Mouse (Mus musculus) kidney, adult 9 months (tissue): ENCODE results near the gene Cited4.

Source experiments
- DNase-seq: peaks from one replicate; pipeline ENCODE4 v3.0.0; 2022

The Cited4 gene

DNA sequence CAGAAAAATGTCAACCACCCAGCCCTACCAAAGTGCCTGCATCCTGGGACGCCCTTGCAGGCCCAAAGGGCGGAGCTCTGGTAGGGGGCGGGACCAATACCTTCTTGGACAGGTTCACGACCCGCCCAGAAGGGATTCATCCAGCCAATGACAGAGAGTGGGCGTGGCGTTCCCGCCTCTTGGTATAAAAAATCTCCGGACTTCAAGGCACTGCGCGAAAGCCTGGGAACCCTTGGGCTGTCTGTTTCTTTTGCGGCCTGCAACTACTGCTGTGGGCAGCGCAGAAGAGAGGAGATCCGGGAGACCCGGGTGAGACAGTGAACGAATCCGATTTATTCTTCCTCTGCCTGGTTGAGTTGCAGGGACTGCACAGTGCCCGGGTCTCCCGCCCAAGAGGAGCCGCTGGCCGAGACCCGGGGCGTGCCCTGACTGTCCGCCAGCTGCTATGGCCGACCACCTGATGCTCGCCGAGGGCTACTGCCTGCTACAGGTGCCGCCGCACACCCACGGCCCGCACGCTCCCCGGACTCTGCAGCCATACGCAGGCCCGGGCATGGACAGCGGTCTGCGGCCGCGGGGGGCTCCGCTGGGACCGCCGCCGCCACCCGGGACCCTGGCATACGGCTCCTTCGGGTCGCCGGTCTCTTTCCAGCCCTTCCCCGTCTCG is at the start of gene Cited4:
Gene Cited4 (plus strand): TSS at position 215 of the 667 bp plus-strand sequence.
- DNase-seq: peak; percentile 97

DNA sequence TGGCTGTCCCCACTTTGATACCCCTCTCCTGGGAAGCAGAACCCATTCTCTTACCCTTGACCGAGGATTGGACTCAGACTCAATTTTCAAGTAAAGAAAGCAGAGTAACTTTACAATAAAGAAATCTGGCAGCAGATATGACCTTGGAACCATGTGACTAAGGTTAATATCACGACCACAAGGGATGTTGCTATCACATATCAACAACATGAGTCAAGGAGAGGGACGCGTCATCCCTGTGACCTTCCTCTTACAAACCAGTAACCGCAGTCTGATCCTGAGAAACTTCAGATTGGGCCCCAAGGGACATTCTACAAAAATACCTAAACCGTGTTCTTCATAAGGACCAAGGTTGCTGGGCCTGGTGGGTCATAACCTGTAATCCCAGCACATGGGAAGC is 38.6 kb upstream of the Cited4 start:
- no peak for DNase-seq

DNA sequence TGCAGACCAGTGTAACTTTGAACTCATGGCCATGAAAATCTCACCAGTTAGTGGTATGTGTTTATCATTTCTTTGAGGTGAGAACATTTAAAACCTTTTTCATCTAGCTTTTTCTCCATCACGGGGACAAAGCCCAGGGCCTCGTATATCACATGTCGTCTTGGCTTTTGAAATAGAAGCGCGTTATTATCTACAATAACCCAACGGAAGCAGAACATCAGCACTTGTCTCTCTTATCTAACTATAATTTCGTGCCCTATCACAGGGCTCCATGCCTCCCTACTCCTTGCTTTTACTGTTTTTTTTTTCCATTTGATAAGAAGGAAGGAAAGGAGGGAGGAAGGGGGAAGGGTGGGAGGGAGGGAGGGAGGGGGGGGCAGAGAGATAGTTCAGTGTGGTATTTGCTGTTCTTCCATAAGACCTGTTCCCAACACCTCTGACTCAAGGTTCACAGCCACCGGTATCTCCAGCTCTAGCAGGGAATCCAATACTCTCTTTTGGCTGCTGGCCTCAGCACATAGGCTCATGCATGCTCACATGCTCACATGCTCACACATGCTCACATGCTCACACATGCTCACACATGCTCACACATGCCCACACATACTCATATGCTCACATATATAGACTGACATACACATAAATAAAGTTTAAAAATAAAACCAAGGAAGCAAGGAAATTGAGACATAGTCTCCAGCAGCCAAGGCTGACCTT is 36.0 kb upstream of the Cited4 start:
- no peak for DNase-seq

DNA sequence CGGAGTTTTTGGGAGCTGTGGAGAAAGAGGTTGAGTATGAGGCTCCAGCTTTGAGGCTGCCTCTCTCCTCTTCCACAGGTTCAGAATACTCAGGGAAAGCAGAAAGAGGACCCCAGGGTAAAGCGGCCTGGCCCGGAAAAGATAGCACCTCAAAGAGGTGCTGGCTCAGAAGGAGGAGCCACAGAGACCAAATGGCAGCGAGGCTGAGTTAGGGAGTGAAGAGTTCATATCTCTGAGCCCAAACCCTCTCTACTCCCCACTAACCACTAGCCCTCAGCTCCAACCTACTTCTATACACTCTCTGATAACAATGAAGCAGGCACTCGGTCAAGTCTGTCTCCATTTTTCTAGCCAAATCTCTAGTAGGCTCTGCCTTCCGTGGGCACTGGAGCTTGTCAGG is 34.5 kb upstream of the Cited4 start:
- DNase-seq: no peak

DNA sequence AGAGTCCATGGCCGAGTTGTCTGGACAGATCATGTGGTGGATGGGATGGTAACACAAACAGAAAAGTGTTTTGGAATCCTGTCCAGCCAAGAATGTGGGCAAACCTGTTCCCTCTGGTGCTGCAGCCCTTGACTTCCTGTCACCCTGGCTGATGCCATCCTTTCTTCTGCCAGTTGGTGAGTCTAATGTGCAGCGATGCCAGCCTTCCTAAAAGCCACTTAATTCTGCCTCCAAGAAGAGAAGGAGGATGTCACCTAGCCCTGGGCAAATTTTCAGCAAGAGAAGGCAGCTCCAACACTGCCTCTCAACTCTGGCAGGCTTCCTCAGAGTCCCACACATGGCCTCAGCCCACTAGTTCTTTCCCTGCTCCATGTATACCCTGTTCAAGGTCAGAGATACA is 31.0 kb upstream of the Cited4 start:
- no peak for DNase-seq

DNA sequence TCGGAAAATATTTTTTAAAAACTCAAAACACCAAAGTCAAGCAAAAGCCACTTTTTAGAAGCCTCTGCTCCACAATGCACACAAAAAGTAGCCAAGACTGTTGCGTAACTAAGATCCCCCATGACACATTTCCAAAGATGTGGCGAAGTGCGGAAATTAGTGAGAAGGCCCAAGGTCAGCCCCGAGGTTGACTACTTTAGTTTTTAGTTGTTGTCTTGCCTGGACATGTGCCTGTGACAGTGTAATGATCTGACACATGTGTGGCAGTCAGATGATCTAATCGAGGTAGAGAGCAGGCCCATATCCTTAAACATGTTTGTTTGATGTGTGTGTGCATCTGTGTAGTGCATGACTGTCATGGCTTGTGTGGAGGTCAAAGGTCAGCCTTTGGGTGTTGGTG is 24.4 kb upstream of the Cited4 start:
- no peak for DNase-seq

DNA sequence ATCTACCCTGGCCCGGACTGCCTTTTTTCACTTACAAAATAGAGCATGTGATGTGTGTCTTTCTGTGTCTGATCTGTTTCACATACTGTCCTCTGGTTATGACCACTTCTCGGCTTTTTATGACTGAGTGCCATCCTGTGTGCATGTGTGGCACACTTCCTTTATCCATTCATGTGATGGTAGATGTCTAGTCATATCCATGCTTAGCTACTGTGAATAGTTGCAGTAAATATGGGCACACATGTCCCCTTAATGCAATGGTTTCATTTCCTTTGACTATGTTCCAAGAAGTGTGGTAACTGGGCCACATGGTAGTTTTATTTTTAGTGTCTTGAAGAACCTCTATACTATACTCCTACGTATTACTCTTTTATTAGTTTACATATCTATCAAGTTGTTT is 22.5 kb upstream of the Cited4 start:
- DNase-seq: no peak

DNA sequence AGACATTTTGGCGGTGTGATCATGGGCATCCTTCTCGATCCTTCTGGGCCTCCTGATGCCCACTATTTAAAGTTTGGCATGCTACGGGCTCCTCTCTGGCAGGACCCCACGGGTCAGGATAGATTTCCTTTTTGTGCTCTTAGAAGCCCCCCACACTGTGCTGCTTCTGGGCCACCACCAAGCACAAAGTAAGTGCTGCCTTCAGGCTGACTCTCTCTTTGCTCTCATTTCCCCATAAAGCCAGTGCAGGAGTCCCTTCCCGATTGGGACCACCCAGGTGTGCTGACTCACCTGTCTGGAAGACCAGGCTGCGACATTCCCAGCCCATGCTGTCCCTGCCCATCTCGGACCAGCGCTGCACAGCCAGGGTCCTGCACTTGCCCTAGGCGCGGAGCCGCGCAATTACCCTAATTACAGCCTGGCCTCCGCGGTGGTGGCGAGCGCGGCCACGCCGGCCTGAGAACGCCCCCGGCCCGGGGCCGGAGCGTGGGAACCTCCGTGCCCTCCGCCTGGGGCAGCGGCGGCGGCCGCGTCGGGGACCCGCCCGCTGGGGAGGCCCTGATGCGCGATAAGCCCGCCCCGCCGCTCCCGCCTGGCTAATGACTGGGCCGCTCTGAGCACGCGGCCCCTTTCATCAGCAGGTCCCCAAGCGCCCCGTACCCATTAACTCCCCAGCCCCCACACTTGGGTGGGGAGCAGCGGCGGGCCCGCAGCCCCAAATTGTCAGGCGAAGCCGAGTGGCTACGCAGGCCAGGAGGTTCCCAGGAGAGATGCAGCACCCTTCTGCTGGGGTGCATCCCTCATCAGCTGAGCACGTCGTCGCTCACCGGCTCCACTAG is 16.8 kb upstream of the Cited4 start:
- no peak for DNase-seq

DNA sequence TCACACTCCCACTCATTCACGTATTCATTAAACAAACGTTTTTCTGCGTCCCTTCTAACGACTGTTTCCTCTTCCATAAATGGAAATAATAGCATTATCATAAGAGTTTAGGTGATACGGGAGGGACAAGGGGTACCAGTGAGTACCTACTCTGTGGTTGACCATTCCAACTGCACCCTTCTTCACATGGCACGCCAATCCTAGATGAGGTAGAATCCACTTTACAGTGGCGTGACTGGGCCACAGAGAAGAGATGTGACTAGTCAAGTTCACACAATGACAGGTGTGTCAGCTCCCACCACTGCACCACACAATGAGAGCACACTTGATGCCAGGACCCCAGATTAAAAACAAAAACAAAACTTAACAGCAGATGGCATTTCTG is 16.2 kb upstream of the Cited4 start:
- no peak for DNase-seq

DNA sequence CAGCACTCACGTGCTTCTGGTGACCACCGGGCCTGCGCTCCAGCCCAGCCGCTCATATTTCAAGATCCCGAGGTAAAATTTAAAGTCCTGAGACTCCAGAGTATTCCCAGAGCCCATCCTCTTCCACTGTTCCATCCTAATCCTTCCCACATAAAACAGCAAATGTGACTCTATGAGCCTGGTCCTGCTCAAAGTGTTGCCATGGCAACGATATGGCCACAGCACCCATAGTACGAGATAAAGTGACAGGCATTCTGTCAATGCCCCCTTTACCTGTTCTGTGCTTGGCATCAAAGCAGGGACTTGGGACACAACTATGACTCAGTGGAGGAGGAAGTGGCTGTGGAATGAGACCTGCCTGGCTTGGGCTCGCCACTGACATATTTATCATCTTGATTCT is 10.5 kb upstream of the Cited4 start:
- DNase-seq: no peak

DNA sequence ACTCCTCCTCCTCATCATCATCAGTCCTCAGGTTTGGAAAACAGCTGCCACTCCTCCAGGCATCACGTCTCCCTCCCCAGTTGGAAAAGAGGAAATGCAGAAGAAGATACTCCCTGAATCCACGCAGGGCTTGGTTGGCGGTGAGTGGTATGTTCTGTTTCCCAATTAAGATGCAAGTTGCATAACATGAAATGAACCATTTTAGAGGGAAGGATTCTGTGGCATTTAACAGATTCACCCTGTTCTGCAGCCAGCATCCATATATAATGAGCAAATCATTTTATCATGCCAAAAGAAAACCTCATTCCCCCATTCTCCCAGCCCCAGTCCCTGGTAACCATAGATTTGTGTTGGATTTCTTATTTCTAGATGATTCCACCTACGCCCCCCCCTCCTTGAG is 5.9 kb upstream of the Cited4 start:
- DNase-seq: no peak

DNA sequence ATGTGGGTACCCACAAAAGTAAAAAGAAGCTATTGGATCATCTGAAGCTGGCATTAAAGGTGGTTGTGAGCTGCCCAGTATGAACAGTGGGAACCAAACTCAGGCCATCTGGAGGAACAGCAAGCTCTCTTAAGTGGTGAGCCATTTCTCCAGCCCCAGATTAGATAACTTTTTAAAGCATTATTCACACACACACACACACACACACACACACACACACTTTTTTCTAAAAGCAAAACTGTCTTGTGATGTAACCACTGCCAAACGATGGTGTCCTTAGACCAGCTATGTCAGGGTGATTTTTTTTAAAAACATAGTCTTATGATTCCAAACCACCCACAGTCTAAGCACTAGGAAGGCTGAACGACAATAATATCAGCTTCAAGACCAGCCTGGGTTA is 1.8 kb upstream of the Cited4 start:
- DNase-seq: no peak

DNA sequence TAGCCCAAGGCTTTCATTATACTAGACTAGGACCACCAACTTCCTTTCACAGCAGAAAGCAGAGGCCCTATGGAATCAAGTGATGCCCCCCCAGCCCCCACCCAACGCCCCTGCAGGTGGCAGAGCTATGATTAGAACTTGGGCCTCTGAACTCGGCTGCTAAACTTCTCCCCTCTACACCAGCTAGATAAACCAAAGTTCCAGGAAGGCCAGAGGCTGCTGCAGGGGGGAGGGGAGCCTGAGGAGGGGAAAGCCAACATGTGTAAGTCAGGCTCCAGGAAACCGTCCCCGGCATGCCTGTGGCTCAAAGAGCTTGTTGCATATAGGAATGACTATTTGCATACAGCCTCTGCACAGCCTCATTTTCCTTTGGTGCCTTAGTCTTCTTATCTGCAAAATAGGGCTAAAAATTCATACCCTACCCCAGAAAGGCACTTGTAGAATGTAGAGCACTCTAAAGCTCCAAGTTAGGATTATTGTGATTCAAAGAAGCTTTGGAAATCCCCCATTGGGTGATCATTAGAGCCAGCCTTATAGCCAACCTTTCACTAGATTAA is 1.1 kb upstream of the Cited4 start:
- DNase-seq: no peak

DNA sequence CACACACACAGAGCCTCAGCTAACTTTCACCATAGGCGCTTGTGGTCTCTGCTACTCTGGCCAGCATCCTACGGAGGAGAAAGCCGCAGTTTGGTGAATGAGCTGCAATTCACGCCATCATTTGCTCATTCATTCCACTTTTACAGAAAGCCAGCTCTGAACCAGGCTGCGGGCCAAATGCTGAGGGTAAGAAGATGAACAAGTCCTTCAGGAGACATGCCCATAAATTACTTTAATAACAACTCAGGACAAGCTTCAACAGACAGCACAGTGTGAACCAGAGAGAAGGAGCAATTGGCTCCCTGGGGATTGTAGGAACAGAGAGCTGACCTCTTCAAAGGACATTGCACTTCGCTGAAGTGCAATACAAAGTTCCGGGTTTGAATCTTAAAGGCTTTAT is 590 bp upstream of the Cited4 start:
- DNase-seq: peak; percentile 20

DNA sequence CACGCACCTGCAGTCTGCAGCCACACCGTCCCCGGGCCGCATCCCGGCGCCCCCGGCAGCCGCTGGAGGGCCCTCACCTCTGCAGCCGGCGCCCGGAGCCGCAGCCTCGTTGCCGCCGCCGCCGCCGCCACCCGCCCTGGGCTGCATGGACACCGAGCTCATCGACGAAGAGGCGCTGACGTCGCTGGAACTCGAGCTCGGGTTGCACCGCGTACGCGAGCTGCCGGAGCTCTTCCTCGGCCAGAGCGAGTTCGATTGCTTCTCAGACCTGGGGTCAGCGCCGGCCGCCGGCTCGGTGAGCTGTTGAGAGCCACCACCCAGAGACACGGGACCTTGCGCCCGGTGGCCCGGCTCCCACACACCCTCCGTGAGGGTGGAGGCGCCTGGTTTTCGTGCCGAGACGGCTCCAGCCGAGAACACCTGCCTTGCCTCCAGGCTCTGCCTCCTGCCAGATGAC is 701 bp downstream of the Cited4 start:
- peak; percentile 48 for DNase-seq

DNA sequence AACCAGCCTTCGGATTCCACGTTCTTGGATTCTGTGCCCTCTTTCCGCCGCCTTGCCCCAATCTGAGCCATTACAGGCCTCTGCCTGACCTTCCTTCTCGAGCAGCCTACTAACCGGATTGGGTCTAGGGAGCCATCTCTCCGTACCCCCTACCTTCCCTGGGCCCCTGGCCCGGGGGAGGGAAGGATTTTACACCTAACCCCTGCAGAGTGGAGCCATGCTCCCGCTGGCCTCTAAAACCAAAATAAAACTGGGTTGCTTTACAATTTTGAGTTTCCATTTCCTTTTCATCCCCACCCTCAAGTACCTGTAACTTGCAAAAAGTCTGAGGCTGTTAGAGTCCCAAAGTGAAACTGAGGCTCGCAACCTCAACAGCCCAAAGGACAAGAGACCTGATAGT is 1.2 kb downstream of the Cited4 start:
- no peak for DNase-seq

DNA sequence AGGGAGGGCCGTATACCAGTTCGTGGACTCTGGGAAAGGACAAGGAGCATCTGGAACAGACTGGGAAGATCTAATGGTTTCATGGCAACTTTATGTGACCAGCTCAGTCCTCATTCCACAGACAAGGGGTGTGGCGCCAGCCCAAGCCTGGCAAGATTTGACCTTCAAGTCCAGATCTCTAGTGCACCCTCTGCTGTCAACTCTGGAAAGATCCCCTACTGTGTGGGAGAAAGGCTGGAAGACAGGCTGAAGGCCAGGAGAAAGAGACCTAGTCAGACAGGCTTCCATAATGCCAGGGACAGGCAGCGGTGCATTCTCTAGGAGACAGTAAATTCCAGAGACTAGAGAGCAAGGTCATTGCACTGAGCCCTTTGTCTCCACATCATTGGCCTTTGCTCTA is 2.2 kb downstream of the Cited4 start:
- peak; percentile 40 for DNase-seq

DNA sequence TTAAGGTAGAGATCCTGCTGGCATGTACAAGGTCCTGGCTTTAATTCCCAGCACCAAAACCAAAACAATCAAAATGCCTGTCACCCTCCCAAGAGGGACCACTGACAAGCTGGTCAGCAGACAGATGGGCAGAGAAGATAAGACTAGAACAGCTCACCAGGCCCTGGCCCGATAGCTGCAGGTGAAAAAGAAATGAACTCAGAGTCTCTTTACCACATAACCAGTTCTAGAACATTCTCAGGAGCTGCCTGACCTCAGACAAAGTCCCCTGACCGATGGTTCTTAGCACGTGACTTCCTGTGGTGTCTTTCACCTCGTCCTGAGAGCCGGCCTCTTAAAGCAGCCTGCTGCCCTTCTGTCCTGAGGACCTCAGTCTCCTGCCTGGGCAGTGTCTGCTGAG is 3.2 kb downstream of the Cited4 start:
- no peak for DNase-seq

DNA sequence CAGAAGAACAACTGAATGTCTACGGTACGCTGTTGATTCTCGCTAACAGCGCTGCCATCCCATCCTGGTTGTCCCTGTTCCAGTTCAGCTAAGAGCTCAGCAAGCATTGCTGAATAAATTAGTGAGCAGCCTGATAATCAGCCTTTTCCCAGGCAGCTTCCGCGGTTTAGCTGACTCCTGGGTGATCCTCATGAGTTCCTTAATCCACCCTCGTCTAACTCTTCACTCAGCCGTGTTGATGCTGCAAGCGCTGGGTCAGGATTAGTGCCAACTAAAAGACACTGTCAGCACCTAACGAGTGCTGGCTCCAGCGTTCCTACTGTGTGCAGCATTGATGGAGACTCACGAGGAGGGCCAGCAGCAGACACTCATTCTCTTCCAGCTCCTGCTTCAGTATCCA is 4.7 kb downstream of the Cited4 start:
- DNase-seq: no peak

DNA sequence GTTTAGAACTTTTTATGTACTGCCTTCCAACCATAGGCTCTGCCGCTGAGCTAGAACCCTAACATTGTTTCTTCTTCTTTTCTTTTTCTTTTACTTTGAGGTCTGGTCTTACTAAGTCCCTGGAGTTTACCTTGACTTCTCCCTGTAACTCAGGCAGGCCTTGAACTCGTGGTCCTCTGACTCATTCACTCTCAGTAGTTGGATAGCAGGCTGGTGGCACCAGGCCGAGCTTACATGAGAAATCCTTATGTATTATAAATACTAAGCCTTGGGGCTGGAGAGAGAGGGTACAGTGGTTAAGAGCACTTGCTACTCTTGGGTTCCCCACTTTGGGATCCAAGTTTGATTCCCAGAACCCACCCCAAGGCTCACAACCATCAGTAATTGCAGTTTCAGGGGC is 7.2 kb downstream of the Cited4 start:
- no peak for DNase-seq

DNA sequence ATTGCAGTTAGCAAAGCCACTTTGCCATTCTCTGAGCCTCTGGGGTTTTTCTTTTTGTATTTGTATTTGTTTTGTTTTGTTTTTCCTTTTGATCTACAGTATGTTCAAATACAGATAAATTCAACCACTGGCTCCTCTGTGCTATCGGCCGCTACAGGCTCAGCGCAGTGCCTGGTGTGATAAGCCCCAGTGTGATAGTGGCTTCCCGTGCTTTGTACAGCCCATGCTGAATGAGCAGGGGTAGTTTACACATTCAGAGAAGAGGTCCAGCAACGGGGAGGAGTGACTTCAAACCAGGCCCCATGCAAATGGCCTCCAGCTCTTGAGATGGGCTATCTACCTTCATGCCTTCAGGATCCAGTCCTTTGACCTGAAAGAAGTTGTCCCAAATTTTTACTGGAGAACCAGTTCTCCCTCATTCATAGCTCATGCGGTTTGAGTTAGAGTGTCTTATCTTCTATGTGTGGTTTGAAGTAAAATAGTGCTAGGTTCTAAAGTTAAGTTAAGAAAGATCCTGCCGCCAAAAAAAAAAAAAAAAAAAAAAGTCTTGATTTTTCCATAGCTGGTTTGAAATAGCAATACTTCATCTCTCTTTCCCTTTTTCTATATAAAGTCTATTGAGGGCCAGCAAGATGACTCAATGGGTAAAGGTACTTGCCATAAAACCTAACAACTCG is 8.5 kb downstream of the Cited4 start:
- DNase-seq: no peak

DNA sequence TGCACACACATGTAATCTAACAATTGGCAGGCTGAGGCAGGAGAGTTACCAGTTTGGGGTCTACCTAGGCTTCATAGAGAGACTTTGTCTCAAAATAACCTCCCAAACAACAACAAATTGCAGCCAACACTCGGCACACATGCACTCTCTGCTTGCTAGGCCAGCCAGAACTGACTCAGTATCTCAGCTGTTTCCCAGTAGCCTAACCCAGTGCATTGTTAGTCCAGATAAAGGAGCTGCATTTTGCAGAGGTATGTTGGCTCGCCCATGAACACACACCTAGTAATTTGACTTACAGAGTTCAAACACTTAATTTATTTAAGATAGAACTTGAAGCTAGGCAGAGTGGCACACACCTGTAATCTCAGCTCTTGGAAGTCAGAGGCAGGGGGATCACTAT is 9.3 kb downstream of the Cited4 start:
- no peak for DNase-seq

DNA sequence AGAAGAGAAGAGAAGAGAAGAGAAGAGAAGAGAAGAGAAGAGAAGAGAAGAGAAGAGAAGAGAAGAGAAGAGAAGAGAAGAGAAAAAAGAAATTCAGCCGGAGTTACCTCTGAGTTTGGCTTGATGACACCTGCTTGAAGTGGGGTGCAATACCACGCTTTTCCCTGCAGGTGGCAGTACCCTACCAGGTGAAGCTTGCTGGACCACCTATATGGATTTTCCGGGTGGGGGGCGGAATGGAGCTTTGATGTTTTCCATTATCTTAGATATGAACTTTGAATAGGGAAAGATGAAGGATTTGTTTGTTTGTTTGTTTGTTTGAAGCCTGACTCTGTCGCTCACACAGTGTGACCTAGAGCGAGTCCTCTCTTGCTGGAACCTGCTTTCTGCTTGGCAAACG is 14.6 kb downstream of the Cited4 start:
- DNase-seq: peak; percentile 48
